Mouse (Mus musculus) megakaryocyte-erythroid progenitor cell, adult 5-6 weeks (primary cell): ENCODE measurements around the gene Abtb2. TPM values are rescaled to one million over a fixed set of nuclear protein-coding genes. Genes with fewer than 3 reads are reported as not detected.
A peak's percentile ranks its signal among the peaks of the same experiment; 100 is the strongest.

Experiments used
- ATAC-seq: replicated peaks from 2 replicates; pipeline ENCODE4 v1.8.0; 2016; ENCODE audit warnings: mild to moderate bottlenecking, inconsistent platforms; ENCODE audit not compliant: severe bottlenecking, poor library complexity, low FRiP score, low TSS enrichment
- total RNA-seq, 2 experiments: library from RNA; stranded (forward) in 1 of 2; stranded (reverse) in 1 of 2; fragments of 200-1000, 215-1000 nt in 1 of 2; fragments of >200 nt in 1 of 2; fragmentation: Nextera tagmentation in 1 of 2; gene quantifications; 2 replicates each; pipeline ENCODE4 v1.2.3; 2014 to 2017

Gene Abtb2
- total RNA-seq, 2 experiments from 2014 or later: 0.42 to 1.4 TPM

DNA sequence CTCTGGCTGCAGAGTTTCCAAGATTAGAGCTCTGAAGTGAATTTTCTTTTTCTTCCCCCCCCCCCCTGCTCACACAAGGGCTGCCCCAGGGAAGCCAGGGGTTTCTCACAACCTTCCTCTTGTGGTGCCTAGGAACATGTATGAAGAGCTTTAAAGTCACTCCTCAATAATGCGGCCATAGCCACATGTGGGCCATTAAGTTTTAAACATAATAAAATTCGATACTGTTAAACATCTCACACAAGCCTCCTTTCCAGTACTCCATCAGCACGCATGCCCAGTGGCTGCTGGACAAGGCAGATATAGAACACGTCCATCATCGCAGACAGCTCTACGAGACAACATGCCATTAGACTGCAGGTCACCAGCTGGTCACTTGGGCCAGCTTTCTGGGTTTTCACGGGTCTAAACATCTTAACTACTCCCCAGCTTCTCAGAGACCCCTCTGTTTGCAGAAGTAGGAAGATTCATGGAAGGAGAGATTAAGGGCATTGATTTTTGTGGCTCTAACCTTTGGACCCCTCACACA is 15.3 kb downstream of the Abtb2 start:
- no peak for ATAC-seq

- no peak for ATAC-seq
Observed at GRCm38 (mm10) chr2:103583316-103583715, 17.2 kb downstream of the Abtb2 start.

- peak; percentile 98 for ATAC-seq
Observed at GRCm38 (mm10) chr2:103584093-103584492, 18.0 kb downstream of the Abtb2 start.

GRCm38 (mm10) chr2:103586423-103586822 is 20.3 kb downstream of the Abtb2 start:
- no peak for ATAC-seq

GRCm38 (mm10) chr2:103588776-103589175 is 22.7 kb downstream of the Abtb2 start:
- no peak for ATAC-seq

GRCm38 (mm10) chr2:103589400-103589799 is 23.3 kb downstream of the Abtb2 start:
- no peak for ATAC-seq

GRCm38 (mm10) chr2:103590645-103591044 is 24.5 kb downstream of the Abtb2 start:
- ATAC-seq: no peak

DNA sequence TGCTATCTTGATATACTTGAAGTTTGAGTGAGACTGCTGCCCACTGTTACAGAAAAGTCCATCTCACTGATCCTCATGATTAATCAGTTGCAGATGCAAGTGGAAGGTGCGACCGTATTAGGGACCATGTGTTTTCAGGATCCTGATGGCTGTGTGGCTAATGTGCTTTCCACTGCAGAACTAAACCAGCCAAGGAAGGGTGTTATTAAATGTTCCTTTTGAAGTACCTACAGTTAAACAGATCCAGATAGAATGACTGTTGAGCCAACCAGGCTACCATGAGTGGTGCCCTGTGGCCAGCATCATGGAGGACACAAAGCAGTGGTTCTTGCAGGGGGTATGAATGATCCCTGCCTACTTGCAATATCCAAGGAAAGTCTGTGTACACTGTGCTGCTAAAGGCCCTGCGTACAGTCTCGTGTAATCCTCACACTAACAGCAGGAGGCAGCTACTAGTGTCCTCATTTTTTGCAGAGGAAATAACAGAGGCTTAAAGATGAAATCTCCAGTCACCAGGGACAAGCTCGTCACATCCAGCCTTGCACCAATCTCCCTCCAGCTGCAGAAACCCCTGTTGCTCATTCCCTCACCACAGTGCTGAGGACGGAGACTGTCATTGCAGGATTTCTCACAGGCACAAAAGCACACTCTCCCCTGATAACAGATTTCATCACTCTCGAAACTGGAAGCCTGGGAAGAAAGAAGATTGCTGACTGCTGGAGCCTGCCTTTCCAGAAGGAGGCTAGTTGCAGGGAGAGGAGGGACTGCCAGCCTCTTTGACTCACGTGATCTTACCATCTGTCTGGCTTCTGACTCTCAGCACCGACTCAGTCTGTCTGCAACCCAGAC is 25.9 kb downstream of the Abtb2 start:
- no peak for ATAC-seq

DNA sequence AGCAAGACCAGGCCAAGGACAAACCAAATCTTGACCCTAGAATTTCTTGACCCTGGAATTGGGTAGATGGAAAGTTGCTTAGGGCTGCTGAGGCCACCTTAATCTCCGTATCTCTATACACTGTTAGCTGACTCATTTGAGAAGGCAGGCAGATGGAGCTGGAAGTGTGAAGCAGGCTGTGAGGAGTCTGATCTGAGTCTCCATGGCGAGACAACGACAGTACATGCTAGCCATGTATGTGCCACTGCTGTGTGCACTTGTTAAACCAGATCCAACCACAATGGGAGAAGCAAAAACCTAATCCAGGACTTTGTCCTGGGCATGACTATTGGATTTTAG is 26.4 kb downstream of the Abtb2 start:
- ATAC-seq: no peak

DNA sequence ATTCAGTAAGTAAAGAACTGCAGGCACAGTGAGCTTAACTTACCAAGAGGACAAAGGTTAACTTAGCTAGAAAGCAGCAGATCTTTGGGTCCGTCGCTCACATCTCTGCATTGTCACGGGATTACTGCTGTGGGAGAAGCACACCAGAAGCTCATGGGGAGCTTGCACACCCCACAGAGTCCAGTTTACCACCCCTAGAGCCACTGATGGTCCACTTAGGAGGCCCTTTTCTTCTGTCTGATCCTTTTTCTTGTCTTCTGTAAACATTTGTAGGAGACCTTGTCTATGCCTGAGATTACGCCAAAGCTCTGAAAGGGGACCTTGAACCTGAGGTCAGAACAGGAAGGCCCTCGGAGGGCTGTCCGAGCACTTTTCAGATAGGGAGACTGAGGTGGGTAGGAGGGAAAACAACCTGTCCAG is 28.5 kb downstream of the Abtb2 start:
- no peak for ATAC-seq

DNA sequence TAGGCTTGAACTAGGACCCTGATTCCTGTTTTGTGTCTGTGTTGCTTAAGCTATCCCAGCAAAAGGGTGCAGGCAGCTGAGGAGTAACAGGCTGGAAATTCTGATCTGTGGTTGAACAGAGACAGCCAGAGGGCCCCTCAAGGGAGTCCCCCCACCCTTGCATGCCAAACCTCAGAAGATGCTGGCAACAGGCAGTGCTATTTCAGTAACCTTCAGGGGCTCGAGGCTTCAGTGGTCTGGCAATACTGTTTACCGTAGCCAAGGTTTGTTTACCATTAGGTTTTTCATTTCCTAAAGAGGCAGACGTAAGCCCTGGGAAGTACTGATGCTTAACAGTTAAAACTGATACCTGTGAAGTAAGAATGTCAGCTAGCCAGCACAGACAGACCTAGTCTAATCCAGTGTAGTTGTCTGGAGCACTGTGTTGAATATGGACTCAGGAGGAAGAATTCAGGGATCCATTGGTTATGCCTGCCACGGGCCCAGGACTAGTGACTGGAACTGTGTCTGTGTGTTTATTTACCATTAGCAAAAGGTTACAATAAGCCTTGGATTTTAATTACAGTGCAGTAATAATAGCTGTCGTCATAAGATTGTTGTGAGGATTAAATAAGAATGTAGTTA is 29.0 kb downstream of the Abtb2 start:
- ATAC-seq: no peak

GRCm38 (mm10) chr2:103599296-103599695 is 33.2 kb downstream of the Abtb2 start:
- no peak for ATAC-seq

GRCm38 (mm10) chr2:103600165-103600891 is 34.2 kb downstream of the Abtb2 start:
- ATAC-seq: peak; percentile 52; the same call in 1 of the 2 replicates

GRCm38 (mm10) chr2:103601126-103601525 is 35.0 kb downstream of the Abtb2 start:
- ATAC-seq: no peak

- ATAC-seq: no peak
Observed at GRCm38 (mm10) chr2:103601531-103601930, 35.4 kb downstream of the Abtb2 start.

DNA sequence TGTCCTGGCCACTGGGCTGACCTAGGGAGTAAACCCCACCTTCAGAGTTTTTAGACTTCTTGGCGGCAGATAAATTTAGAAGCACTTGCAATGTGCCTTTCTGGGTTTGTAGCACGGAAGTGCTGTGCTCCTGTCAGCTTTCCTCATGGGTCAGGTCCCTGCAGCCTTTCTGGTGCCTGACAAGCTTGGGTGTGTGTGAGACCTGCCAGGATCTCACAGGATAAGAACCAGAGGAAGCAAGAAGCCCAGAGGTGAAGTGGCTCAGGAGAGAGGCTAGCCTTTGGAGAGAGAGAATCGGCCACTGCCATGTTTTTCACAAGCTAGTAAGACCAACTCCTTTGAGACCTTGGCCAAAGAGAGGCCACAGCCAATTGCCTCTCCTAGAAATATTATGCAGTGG is 37.1 kb downstream of the Abtb2 start:
- no peak for ATAC-seq

- 0 out of 2 replicates have a peak, but pooled peaks have one; percentile 51 for ATAC-seq
Observed at GRCm38 (mm10) chr2:103603869-103604268, 37.8 kb downstream of the Abtb2 start.

DNA sequence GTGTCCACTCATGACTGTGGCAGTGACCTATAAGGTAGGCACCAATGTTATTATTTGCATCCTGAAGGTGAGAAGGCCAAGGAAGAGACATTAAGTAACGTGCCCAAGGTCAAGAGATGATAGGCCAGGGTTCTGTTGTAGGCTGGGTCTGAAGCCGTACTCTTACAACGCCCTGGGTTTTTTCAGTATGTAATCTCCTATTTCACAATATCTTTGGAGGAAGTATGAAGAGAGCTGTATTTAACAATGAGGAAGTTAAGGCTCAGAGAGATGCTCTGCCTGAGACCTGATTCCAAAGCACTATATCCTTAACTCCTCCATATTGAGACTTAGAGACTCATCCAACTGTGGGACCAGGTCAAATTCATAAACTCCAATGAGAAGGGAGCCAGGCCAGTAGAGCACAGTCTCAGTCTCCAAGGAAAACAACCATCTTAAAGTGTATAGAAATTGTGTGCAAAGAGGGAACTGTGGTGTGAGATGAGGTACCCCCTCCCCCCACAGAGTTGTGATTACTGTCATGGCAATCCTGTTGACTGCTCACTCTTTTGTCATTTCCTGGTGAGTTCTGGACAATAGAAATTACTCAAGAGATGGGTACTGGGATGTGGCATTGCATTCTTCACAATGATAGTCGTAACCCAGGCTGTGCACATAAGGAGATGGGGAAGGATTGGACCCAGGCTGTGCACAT is 39.8 kb downstream of the Abtb2 start:
- ATAC-seq: no peak

GRCm38 (mm10) chr2:103607926-103608325 is 41.8 kb downstream of the Abtb2 start:
- no peak for ATAC-seq

DNA sequence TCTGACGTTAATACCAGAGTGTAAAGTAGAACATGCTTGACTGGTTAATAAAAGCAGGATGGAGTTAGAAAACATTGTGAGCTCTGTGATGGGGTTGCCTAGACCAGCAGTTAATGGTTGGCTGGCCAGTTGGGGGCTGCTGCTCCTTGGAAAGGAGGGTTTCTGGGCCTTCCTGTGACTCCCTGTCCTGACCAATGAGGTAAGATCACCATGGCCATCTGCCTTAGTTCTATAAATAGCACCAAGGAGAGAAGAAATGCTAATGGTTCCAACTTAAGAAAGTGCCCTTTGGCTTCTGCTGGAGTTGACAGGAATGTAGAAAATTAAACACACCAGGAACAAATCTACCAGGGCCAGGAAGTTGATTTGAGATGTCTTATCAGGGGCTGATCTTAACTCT is 42.8 kb downstream of the Abtb2 start:
- no peak for ATAC-seq
